Mouse (Mus musculus) testis, adult 2 months (tissue): Measurements from ENCODE around the gene Efnb1.

ENCODE experiments used
- CTCF ChIP-seq: fragments of 200-500 bp; IDR thresholded peaks from 2 replicates; pipeline ENCODE4 v1.5.1; 2012; ENCODE audit warnings: low read depth, mild to moderate bottlenecking, inconsistent platforms, low read length, moderate library complexity; ENCODE audit not compliant: control insufficient read depth, insufficient read depth, insufficient replicate concordance
- POLR2A ChIP-seq: fragments of 200-500 bp; IDR thresholded peaks from 2 replicates; pipeline ENCODE4 v1.6.1; 2012; ENCODE audit warnings: low read depth, mild to moderate bottlenecking, inconsistent platforms, low read length, moderate library complexity; ENCODE audit not compliant: control insufficient read depth

DNA sequence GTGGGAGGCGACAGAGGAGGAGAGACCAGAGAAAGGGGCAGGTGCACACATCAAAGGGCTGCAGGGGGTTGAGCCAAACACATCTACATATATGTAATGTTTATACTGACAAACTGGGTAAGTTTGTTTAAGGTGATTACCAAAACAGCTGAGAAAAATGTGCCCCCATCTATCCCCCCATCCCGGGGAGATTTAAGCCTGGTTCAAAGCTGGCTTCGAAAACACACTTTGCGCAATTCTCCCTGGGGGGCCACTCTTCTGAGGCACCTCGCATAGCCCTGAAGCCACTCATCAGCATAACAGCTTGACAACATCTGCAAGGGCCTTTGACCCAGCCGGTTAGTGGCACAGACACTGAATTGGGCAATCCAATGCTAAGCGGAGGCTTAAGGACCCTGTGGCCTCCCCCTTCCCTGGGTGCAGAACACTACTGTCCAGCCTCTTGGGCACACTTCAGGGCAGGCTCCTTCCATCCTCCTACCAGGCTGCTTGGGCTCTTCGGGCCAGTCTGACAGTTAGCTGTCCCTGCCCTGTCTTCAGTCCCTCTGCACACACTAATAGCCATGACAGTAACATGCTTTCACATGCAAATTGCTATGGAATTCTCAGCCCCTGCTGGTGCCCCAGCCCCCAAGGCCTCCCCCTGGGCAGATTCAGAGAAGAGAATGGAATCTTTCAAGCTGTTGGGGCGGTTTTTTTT is 16.8 kb downstream of the Efnb1 start:
- TF ChIP-seq CTCF (no peak), POLR2A (no peak)
